Mouse (Mus musculus) erythroblast, embryonic 14.5 days (primary cell): ENCODE measurements at regions not wholly inside any gene's neighbourhood (a gene's known extent, or its start where the extent isn't known, plus 50 kb on each side); places are given as distances from the start of the nearest gene placed in this dataset.

Source experiments
- H3K27me3 ChIP-seq: 2 replicates; pipeline ENCODE4 v1.6.1; 2012; ENCODE audit warnings: inconsistent platforms; ENCODE audit not compliant: control insufficient read depth
- H3K36me3 ChIP-seq: 2 replicates; pipeline ENCODE4 v1.6.1; 2012; ENCODE audit warnings: mild to moderate bottlenecking, inconsistent platforms; ENCODE audit not compliant: control insufficient read depth
- H3K4me1 ChIP-seq: 2 replicates; pipeline ENCODE4 v1.6.1; 2012; ENCODE audit warnings: inconsistent platforms; ENCODE audit not compliant: control insufficient read depth
- H3K4me3 ChIP-seq: replicated peaks from 2 replicates; pipeline ENCODE3; 2012; ENCODE audit warnings: moderate library complexity, mild to moderate bottlenecking, inconsistent platforms
- H3K9me3 ChIP-seq: 2 replicates; pipeline ENCODE4 v1.6.1; 2012; ENCODE audit warnings: low read length, inconsistent platforms, mixed read lengths; ENCODE audit not compliant: control insufficient read depth
- GATA1 ChIP-seq: IDR thresholded peaks from 2 replicates; pipeline ENCODE4 v1.6.1; 2012; ENCODE audit warnings: low read length, inconsistent platforms, mixed read lengths
- TAL1 ChIP-seq: IDR thresholded peaks from 3 replicates; pipeline ENCODE4 v1.6.1; 2012; ENCODE audit warnings: low read length, inconsistent platforms, mixed read lengths

DNA sequence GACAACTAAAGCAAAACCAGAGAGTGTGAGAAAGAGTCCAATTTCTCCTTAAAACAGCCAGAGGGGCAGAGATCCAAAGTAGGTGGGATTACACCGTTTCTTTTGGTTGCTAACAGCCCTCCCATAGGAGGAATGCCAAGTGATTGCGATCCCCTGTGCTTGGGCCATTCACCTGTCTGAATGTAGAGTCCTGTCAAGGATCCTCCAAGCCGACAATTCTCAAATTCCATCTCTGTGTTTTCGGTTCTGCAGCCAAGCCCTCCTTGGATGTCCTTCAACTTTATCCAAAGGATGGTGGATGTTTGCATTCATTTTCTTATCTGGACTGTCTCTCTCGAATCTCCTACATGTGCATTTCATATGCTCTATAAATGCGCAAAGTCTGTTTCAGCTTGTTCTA lies 355.3 kb upstream of the Klf4 start:
- no peaks in the 10 kb centered on the region for H3K4me1 ChIP-seq
- H3K36me3 ChIP-seq = no peaks in the 10 kb centered on the region
- no peak for TF ChIP-seq GATA1
- TF ChIP-seq TAL1 = no peak
- H3K4me3 ChIP-seq = no peak overlapping the region
- peaks cover 2% of the 10 kb centered on the region; the same call in 1 of the 2 replicates for H3K9me3 ChIP-seq
- no peaks in the 10 kb centered on the region for H3K27me3 ChIP-seq

DNA sequence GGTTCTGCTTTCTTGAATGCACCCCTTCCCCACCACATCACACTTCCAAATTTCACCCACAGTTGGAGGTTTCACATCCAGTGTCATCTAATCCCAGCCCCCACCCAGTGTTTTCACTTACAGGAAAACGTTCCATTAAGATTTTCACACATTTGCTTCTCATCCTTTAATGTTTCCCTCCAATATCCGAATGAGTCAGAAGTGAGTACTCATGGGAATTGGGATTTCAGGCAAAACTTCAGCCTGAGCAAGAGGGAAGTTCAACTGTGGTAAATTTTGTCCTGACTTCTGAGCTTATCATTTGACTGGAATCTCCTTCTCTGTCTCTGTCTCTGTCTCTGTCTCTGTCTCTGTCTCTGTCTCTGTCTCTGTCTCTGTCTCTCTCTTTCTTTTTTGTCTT lies 350.3 kb upstream of the Klf4 start:
- H3K4me1 ChIP-seq = no peaks in the 10 kb centered on the region
- no peaks in the 10 kb centered on the region for H3K27me3 ChIP-seq
- TF ChIP-seq TAL1 (no peak), GATA1 (no peak)
- H3K9me3 ChIP-seq = peaks cover under 1% of the 10 kb centered on the region; the same call in 1 of the 2 replicates
- H3K36me3 ChIP-seq = no peaks in the 10 kb centered on the region
- no peak overlapping the region for H3K4me3 ChIP-seq

DNA sequence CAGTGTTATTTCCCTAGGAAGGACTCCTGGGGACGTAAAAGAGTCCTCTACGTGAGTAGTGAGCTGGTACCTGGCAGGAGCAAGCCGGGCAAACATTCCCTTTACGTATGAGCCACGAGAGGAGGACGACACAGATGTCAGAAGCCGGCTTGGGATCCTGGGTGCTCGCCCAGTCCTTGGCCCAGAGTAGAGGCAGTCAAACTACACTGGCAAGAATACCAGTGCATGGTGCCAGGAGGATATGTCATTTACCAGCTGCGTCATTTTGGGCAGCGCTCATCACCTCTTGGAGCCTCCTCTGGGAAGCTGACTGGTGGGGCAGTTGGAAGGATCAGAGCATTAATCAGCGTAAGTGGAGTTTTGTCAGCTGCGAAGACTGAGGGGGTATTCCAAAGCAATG lies 343.0 kb upstream of the Klf4 start:
- no peak overlapping the region for H3K4me3 ChIP-seq
- H3K27me3 ChIP-seq = no peaks in the 10 kb centered on the region
- TF ChIP-seq TAL1 (no peak), GATA1 (no peak)
- H3K9me3 ChIP-seq = peaks cover 9% of the 10 kb centered on the region
- no peaks in the 10 kb centered on the region for H3K4me1 ChIP-seq
- H3K36me3 ChIP-seq = no peaks in the 10 kb centered on the region

DNA sequence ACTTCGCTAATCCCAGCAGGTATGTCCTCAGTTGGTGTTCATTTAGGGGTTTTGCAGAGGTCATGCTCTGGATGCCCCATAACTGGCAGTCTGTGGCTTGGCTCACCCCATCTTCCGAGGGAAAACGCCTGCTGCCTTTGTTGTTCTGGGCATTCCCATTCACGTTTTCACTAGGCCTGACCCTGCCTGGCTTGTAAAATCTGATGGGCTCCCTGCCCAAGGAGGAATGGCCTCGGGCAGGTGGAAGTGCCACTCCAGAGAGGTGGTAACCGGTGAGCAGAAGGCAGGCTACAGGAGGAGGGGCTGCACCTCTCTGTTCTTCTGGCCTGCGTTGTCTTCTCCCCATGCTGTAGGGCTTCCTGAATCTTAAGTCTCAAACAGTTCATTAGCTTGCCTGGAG lies 342.6 kb upstream of the Klf4 start:
- no peak for TF ChIP-seq TAL1
- TF ChIP-seq GATA1 = no peak
- H3K27me3 ChIP-seq = no peaks in the 10 kb centered on the region
- no peaks in the 10 kb centered on the region for H3K4me1 ChIP-seq
- H3K36me3 ChIP-seq = no peaks in the 10 kb centered on the region
- H3K4me3 ChIP-seq = no peak overlapping the region
- H3K9me3 ChIP-seq = peaks cover 9% of the 10 kb centered on the region

DNA sequence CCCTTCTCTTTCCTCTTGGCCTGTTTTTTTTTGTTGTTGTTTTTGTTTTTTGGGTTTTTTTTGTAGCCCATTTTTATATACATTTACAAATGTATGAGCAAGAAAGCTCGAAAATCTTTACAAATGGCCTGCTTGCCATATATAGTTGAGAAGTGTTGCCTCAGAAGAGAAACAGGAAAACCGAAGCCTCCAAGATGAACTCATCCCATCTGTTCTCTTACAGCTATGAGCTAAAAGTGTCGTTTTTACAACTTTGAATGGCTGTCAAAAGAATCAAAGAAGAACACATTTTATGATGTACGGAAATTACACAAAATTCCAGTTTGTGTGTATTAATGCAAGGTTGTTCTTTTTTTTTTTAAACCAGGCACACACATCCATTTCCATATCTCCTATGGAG lies 342.0 kb upstream of the Klf4 start:
- TF ChIP-seq GATA1 (no peak), TAL1 (no peak)
- Histone ChIP-seq H3K9me3 (peaks cover 12% of the 10 kb centered on the region), H3K4me1 (no peaks in the 10 kb centered on the region), H3K36me3 (no peaks in the 10 kb centered on the region), H3K4me3 (no peak overlapping the region), H3K27me3 (no peaks in the 10 kb centered on the region)

DNA sequence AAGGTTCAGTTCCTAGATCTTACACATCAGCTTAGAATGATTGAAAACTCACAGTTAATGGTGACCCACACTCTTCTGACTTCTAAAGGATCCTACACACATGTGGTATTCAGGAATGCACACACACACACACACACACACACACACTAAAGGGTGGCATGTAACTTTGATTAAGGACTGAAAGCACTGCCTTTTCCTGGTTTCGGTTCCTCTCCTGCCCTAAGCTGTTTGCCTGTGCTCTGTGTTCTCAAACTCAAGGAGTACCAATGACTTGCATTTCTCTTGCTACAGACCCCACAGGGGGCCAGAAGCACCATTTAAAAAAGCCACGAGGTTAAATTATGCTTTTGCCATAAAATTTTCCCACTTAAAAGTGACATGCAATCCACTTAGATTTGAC lies 327.8 kb upstream of the Klf4 start:
- no peaks in the 10 kb centered on the region for H3K36me3 ChIP-seq
- H3K4me3 ChIP-seq = no peak overlapping the region
- H3K9me3 ChIP-seq = no peaks in the 10 kb centered on the region; the same call in none of the 2 replicates
- TF ChIP-seq TAL1 (no peak), GATA1 (no peak)
- H3K27me3 ChIP-seq = no peaks in the 10 kb centered on the region
- no peaks in the 10 kb centered on the region for H3K4me1 ChIP-seq

DNA sequence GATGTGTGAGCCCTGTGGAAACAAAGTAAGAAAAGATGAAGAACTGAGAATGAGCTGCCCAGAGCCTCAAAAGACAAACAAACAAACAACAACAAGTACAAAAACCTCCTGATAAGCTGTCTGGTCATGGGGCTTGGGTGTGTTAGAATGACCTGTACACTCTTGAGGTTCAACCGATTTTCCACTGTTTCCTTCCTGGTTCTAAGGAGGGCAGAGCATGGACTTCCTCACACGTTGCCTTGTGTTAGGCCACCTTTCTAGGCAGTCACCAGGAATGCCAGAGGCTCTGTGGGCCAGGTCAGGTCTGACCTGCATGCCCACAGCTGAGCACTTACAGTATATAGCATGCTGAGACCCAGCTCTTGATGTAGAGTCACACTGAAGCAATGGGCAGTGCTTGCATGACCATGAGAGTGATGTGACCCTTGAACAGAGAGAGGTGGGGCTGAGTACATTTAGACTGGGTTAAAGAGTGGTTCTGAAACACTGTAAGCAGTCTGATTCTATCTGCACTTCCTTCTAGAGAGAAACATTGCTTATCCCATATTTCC lies 327.0 kb upstream of the Klf4 start:
- Histone ChIP-seq H3K36me3 (no peaks in the 10 kb centered on the region), H3K4me3 (no peak overlapping the region), H3K27me3 (no peaks in the 10 kb centered on the region), H3K4me1 (no peaks in the 10 kb centered on the region), H3K9me3 (no peaks in the 10 kb centered on the region; the same call in none of the 2 replicates)
- TF ChIP-seq TAL1 (no peak), GATA1 (no peak)

DNA sequence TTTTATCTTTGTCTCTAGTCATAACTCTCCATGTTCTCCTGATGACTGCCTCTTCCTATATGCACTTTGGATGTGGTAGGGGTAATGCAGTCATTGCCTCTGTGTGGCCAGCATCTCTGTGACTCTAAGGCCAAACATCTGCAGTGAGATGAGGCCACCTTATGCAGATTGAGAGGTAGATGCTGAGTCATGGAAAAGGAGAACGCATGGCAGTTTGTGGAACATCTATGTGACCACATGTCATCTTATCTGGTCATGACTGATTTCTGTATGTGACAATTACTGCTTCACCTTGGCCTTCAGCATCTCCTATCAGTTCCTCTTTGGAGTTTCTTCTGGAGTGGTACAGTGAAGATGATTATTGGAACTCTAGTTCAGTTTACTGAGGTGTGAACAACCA lies 319.2 kb upstream of the Klf4 start:
- H3K36me3 ChIP-seq = no peaks in the 10 kb centered on the region
- no peaks in the 10 kb centered on the region for H3K4me1 ChIP-seq
- H3K9me3 ChIP-seq = no peaks in the 10 kb centered on the region; the same call in 1 of the 2 replicates
- TF ChIP-seq GATA1 = no peak
- no peak for TF ChIP-seq TAL1
- no peaks in the 10 kb centered on the region for H3K27me3 ChIP-seq
- no peak overlapping the region for H3K4me3 ChIP-seq

DNA sequence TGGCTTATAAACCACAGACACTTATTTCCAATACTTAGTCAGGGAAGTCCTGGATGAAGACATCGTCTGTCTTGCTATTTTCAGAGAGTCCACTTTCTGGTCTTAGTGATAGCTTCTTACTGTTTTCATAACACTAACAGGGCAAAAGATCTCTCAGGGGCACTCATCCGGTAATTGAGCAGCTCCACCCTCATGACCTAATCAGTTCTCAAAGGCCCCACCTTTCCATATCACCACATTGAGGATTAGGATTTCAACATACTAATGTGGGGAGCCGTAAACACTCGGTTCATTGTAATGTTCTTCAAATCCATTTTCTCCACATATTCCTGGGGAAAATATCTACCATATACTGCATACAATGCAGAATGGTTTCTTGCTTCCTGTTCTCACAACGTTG lies 318.8 kb upstream of the Klf4 start:
- Histone ChIP-seq H3K4me3 (no peak overlapping the region), H3K9me3 (no peaks in the 10 kb centered on the region; the same call in 1 of the 2 replicates), H3K4me1 (no peaks in the 10 kb centered on the region), H3K36me3 (no peaks in the 10 kb centered on the region), H3K27me3 (no peaks in the 10 kb centered on the region)
- no peak for TF ChIP-seq TAL1
- TF ChIP-seq GATA1 = no peak

DNA sequence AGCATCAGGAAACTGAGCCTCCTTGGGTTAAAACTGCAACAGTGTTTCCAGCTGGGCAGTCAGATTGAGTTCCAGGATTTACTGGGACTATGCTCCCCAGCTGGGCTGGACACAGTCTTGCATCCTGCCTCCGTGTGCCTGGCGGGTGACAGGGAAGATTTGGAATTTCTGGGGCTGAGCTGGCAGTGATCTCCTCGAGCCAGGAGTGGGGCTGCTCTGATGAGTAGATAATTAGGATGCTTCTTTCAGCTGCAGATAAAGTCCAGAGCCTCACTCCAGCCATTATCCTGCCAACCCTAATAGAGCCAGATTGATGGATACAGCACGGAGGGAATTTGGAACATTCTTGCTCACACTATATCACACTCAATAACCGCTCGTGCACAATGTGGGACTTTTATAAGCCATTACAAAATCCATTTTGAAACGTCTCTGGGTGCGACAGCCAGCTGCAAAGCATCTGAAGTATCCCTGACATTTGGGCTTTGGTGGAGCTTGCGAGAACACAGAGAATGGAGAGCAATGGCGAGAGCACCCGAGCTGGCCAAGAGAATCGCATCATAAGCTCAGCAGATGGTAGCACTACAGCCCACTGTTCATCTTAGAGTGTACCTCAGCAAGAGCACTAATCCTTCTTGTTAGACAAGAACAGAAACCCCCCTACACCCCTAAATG lies 311.6 kb upstream of the Klf4 start:
- TF ChIP-seq TAL1 (no peak), GATA1 (no peak)
- Histone ChIP-seq H3K4me1 (no peaks in the 10 kb centered on the region), H3K9me3 (no peaks in the 10 kb centered on the region), H3K36me3 (no peaks in the 10 kb centered on the region), H3K4me3 (no peak overlapping the region), H3K27me3 (no peaks in the 10 kb centered on the region)
